ENCODE assay signal across 14 mouse cellular contexts in genomic region chr1:168410054-168410453, GRCm38 (mm10). TPM values are rescaled to one million over a fixed set of nuclear protein-coding genes. Genes with fewer than 3 reads are reported as not detected.
DNase-seq lines count a peak whose midpoint lies in the region; ATAC-seq and TF ChIP-seq lines count a peak whose summit lies in the region.
"Had no signal": no experiment of that assay in that cellular context is flagged by ENCODE, and none has a peak within 500 bp of the region (broad histone marks: within the 10 kb centered on the region; RNA-seq: fewer than 3 reads in every experiment).

No protein-coding gene starts in this region.

- H3K27me3 ChIP-seq in heart, embryonic 13.5 days (replicated peaks): no peaks in the 10 kb centered on the region
- no peaks in the 10 kb centered on the region for H3K27me3 ChIP-seq in liver, embryonic 12.5 days (replicated peaks)
- no peaks in the 10 kb centered on the region for H3K27me3 ChIP-seq in liver, postnatal 0 days (ENCODE audit: insufficient read depth, low read length)
- H3K27me3 ChIP-seq in embryonic facial prominence, embryonic 10.5 days (replicated peaks; ENCODE audit: low read depth, poor library complexity, severe bottlenecking): no peaks in the 10 kb centered on the region
- no peaks in the 10 kb centered on the region for H3K27me3 ChIP-seq in forebrain, embryonic 16.5 days (replicated peaks; ENCODE audit: control insufficient read depth, insufficient read depth, low read length)

- 3% methylated on average over 1 of the region's 1 CpGs for WGBS in heart, embryonic 13.5 days
- 32% methylated on average over 1 of the region's 1 CpGs for WGBS in liver, embryonic 12.5 days (ENCODE audit: insufficient replicate concordance)
- 57% methylated on average over 1 of the region's 1 CpGs for whole genome bisulfite sequencing in liver, postnatal 0 days (ENCODE audit: insufficient replicate concordance)
- 3% methylated on average over 1 of the region's 1 CpGs for WGBS in embryonic facial prominence, embryonic 10.5 days
- 11% methylated on average over 1 of the region's 1 CpGs for whole genome bisulfite sequencing in forebrain, embryonic 16.5 days

- peaks cover 49% of the 10 kb centered on the region for H3K36me3 ChIP-seq in heart, embryonic 13.5 days
- H3K36me3 ChIP-seq in liver, embryonic 12.5 days: 0 out of 2 replicates have a peak, but pooled peaks cover 4% of the 10 kb centered on the region
- 0 out of 2 replicates have a peak, but pooled peaks cover 9% of the 10 kb centered on the region for H3K36me3 ChIP-seq in liver, postnatal 0 days (replicated peaks; ENCODE audit: insufficient read depth, low read length)
- H3K36me3 ChIP-seq in embryonic facial prominence, embryonic 10.5 days (replicated peaks): peaks cover 64% of the 10 kb centered on the region
- no peaks in the 10 kb centered on the region for H3K36me3 ChIP-seq in forebrain, embryonic 16.5 days (ENCODE audit: control insufficient read depth, insufficient read depth)

- no peak for TF ChIP-seq EP300 in liver, postnatal 0 days (IDR thresholded peaks at IDR 0.05; ENCODE audit: low read depth)

- H3K9me3 ChIP-seq in heart, embryonic 13.5 days: no peaks in the 10 kb centered on the region
- H3K9me3 ChIP-seq in liver, embryonic 12.5 days (replicated peaks): no peaks in the 10 kb centered on the region
- no peaks in the 10 kb centered on the region for H3K9me3 ChIP-seq in liver, postnatal 0 days (ENCODE audit: low read length)
- no peaks in the 10 kb centered on the region for H3K9me3 ChIP-seq in embryonic facial prominence, embryonic 10.5 days
- no peaks in the 10 kb centered on the region for H3K9me3 ChIP-seq in forebrain, embryonic 16.5 days (ENCODE audit: control insufficient read depth, low read length)
- H3K9me3 ChIP-seq: limb, embryonic 13.5 days had no signal

- DNase-seq in heart, postnatal 25 days (ENCODE audit: low spot score): no peak
- no peak for DNase-seq in liver, postnatal 0 days
- DNase-seq in embryonic facial prominence, embryonic 10.5 days (ENCODE audit: low spot score): peak; percentile 72
- DNase-seq in MN1 (ENCODE audit: low spot score): no peak
- no peak for DNase-seq in gastrocnemius, postnatal 14 days
- DNase-seq: cerebellum, adult 8-10 months; gastrocnemius, postnatal 10 days; kidney, postnatal 14 days; layer of hippocampus, postnatal 36 days had no signal

- H3K4me3 ChIP-seq in heart, embryonic 13.5 days: no peak overlapping the region
- no peak overlapping the region for H3K4me3 ChIP-seq in liver, embryonic 12.5 days
- no peak overlapping the region for H3K4me3 ChIP-seq in liver, postnatal 0 days (ENCODE audit: low read depth, low read length)
- H3K4me3 ChIP-seq in embryonic facial prominence, embryonic 10.5 days: peak overlapping the region; percentile 30; the same call in 1 of the 2 replicates
- no peak overlapping the region for H3K4me3 ChIP-seq in forebrain, embryonic 16.5 days (replicated peaks; ENCODE audit: low read length)
- H3K4me3 ChIP-seq: limb, embryonic 13.5 days had no signal

- TF ChIP-seq CTCF in liver, postnatal 0 days (IDR thresholded peaks at IDR 0.05; ENCODE audit: low read depth): no peak

- intact Hi-C loops in heart, postnatal 25 days (cut with DNase I): no loop called here
- intact Hi-C loops in gastrocnemius, postnatal 14 days (cut with DNase I; ENCODE audit: low total_unique reads): no loop called here

- 0 out of 2 replicates have a peak overlapping the region, but pooled peaks have one; percentile 24 for H3K9ac ChIP-seq in heart, embryonic 13.5 days
- no peak overlapping the region for H3K9ac ChIP-seq in liver, embryonic 12.5 days
- H3K9ac ChIP-seq in liver, postnatal 0 days (replicated peaks): no peak overlapping the region
- H3K9ac ChIP-seq in forebrain, embryonic 16.5 days (replicated peaks; ENCODE audit: low read depth, low read length): no peak overlapping the region
- H3K9ac ChIP-seq: limb, embryonic 13.5 days had no signal

- peaks cover 75% of the 10 kb centered on the region for H3K4me1 ChIP-seq in heart, embryonic 13.5 days
- 0 out of 2 replicates have a peak, but pooled peaks cover 3% of the 10 kb centered on the region for H3K4me1 ChIP-seq in liver, embryonic 12.5 days
- no peaks in the 10 kb centered on the region for H3K4me1 ChIP-seq in liver, postnatal 0 days (ENCODE audit: insufficient read depth)
- peaks cover 90% of the 10 kb centered on the region for H3K4me1 ChIP-seq in embryonic facial prominence, embryonic 10.5 days
- peaks cover 53% of the 10 kb centered on the region for H3K4me1 ChIP-seq in forebrain, embryonic 16.5 days (replicated peaks; ENCODE audit: control insufficient read depth, insufficient read depth, low read length)

- ATAC-seq in heart, embryonic 13.5 days (ENCODE audit: extremely low read depth, insufficient number of reproducible peaks, low FRiP score, low TSS enrichment): no peak; the same call in 1 of the 2 replicates
- ATAC-seq in liver, embryonic 12.5 days: no peak
- no peak for ATAC-seq in liver, postnatal 0 days
- 0 out of 2 replicates have a peak, but pooled peaks have one; percentile 26 for ATAC-seq in forebrain, embryonic 16.5 days
- ATAC-seq: CD4-positive, CD25-positive, alpha-beta regulatory T cell, adult 4 months had no signal

- H3K27ac ChIP-seq in heart, embryonic 13.5 days (replicated peaks): peak overlapping the region; percentile 74
- 0 out of 2 replicates have a peak overlapping the region, but pooled peaks have one; percentile 25 for H3K27ac ChIP-seq in liver, embryonic 12.5 days
- no peak overlapping the region for H3K27ac ChIP-seq in liver, postnatal 0 days (ENCODE audit: low read depth)
- peak overlapping the region; percentile 69 for H3K27ac ChIP-seq in embryonic facial prominence, embryonic 10.5 days (replicated peaks)
- no peak overlapping the region for H3K27ac ChIP-seq in forebrain, embryonic 16.5 days (ENCODE audit: low read length)
- H3K27ac ChIP-seq: limb, embryonic 13.5 days had no signal

- peak overlapping the region; percentile 14; the same call in 1 of the 2 replicates for H3K4me2 ChIP-seq in heart, embryonic 13.5 days
- no peak overlapping the region for H3K4me2 ChIP-seq in liver, embryonic 12.5 days
- no peak overlapping the region for H3K4me2 ChIP-seq in liver, postnatal 0 days (ENCODE audit: low read depth, low read length)
- no peak overlapping the region for H3K4me2 ChIP-seq in forebrain, embryonic 16.5 days (ENCODE audit: low read length)

RNA-seq across cellular contexts. Expression of gene Pbx1, which starts 22.0 kb away (rescaled TPM):
- 23.2 and 23.7 TPM in 2 replicates for polyA plus RNA-seq in heart, embryonic 13.5 days (2015; fragmentation: Nextera tagmentation; extraction: Ambion mirVana)
- total RNA-seq in heart, postnatal 25 days (2021): 10 to 100 TPM; 51.3 to 55.2 TPM
- 6.8 and 6.9 TPM in 2 replicates for polyA plus RNA-seq in liver, embryonic 12.5 days (2016; fragmentation: Nextera tagmentation; extraction: Ambion mirVana)
- polyA plus RNA-seq in liver, postnatal 0 days (2015; fragmentation: Nextera tagmentation; extraction: Ambion mirVana): 4.0 TPM in 2 replicates
- 37.2 and 41.6 TPM in 2 replicates for polyA plus RNA-seq in embryonic facial prominence, embryonic 10.5 days (2016; fragmentation: Nextera tagmentation; extraction: Ambion mirVana)
- 82.9 and 91.2 TPM in 2 replicates for polyA plus RNA-seq in forebrain, embryonic 16.5 days (2015; fragmentation: Nextera tagmentation; extraction: Ambion mirVana)
- 10 to 100 TPM; 20.3 to 23.0 TPM for total RNA-seq in gastrocnemius, postnatal 14 days (2021)

Comparison
In these comparisons a context has a peak if more than half of its experiments do, and no peak if none do; other contexts are left out.
1. H3K27ac ChIP-seq: peak in heart, embryonic 13.5 days (single experiment), liver, embryonic 12.5 days (single experiment) and embryonic facial prominence, embryonic 10.5 days (single experiment); none in liver, postnatal 0 days (single experiment) and forebrain, embryonic 16.5 days (single experiment).